Mouse (Mus musculus) testis, adult 2 months (tissue): ENCODE results near the gene Zwint.

Experiments
- CTCF ChIP-seq: fragments of 200-500 bp; IDR thresholded peaks from 2 replicates; pipeline ENCODE4 v1.5.1; 2012; ENCODE audit warnings: low read depth, mild to moderate bottlenecking, inconsistent platforms, low read length, moderate library complexity; ENCODE audit not compliant: control insufficient read depth, insufficient read depth, insufficient replicate concordance
- POLR2A ChIP-seq: fragments of 200-500 bp; IDR thresholded peaks from 2 replicates; pipeline ENCODE4 v1.6.1; 2012; ENCODE audit warnings: low read depth, mild to moderate bottlenecking, inconsistent platforms, low read length, moderate library complexity; ENCODE audit not compliant: control insufficient read depth

DNA sequence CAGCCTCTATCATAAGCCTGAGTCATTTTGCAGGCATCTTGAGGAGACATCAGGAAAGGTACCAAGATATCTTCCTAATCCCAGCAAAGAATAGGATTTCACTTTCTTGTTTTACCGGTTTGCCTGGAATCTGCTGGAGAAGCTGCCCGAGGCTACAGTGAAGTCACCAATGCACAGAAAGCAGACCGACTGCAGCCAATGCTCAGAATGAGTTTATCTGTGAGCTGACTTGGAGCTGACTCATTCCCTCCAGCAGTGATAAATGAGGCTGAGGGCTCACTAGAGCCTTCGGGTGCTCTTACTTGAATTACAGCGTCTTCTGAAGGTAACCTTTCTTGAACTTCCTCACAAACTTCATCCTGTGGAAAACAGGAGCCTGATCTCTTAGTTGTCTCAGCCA is 20.5 kb upstream of the Zwint start:
- TF ChIP-seq POLR2A = no peak
- TF ChIP-seq CTCF = no peak
